Mouse (Mus musculus): ENCODE data around the gene Phldb2.

Phldb2 gene

DNA sequence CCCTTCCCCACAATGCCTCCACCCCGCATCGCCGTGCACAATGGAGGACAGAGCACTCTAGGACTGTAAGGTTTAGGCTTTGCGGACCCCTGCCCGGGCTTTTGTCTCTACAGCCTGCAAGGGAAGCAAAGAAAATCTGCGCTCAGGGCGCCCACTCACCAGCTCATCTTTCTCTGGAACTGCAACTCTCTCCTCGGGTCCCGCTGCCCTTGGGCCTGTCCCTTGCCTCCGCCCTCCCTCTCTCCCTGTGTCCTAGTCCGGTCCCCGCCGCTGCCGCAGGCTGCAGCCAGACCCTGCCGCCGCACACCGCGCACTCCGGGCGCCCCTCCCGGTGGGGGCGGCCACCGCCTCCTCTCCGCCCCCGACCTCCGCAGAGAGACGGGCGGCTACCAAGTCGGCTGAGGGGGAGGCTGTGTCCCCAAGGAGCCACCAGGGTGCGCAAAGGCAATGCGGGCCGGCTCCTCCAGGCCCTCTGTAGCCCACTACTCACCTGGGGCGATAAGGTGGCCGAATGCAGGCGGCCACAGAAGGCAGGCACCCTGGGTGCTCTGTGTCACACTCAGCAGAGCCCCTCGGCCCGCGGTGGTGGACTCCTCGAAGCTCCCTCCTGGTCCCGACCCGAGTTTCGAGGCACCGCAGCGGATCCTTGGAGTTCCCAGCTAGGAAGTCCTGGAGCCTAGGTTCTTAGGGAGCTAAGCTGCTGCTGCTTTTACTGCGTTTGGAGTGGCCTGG lies 109.2 kb downstream of the Phldb2 start:
- ATAC-seq (ENCODE audit: insufficient number of reproducible peaks, low FRiP score, low TSS enrichment): peak; percentile 76

DNA sequence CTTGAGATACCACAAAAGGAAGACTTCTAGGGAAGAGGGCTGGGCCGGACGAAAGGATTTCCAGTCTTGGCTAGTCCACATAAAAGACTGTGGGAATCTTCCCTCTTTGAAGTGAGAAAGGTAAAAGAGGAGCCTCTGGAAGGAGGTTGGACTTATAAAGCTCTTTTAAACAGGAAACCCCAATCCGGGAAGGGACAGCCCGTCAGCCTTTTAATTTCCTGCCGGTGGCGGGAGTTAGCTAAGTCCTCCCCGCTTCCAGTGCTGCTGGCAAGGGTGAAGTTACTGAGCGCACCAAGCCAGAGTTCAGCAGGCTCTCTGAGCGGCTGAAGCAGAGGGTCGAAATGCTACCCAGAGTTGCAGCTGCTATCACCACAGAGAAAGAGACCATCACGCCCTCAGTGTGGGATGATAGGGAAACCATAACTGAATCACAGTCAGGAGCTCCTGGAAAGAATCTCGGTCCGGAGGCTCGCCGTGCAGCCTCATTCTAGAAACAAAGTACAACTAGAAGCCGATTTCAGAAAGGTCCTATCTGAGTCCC lies 110.0 kb downstream of the Phldb2 start:
- 0 out of 2 replicates have a peak, but pooled peaks have one; percentile 16 for ATAC-seq (ENCODE audit: insufficient number of reproducible peaks, low FRiP score, low TSS enrichment)

DNA sequence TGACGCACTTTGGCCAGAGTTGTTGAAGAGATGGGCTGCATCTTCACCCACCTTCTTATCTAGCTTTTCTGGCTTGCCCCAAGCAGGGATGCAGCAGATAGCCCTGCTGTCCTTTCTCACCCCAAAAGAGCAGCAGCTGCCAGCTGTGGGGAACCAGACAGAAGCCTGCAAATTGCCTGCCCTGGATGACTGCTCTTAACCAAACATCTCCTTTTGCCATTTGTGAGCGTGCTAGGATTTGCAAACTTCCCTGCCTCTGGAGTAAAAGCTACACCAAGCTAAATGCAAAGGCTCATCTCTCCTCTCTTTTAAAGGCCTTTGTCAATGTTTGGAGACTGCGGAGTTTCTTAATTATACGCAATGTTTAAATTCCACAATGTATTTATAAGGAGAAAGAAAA lies 111.0 kb downstream of the Phldb2 start:
- ATAC-seq (ENCODE audit: insufficient number of reproducible peaks, low FRiP score, low TSS enrichment): no peak

DNA sequence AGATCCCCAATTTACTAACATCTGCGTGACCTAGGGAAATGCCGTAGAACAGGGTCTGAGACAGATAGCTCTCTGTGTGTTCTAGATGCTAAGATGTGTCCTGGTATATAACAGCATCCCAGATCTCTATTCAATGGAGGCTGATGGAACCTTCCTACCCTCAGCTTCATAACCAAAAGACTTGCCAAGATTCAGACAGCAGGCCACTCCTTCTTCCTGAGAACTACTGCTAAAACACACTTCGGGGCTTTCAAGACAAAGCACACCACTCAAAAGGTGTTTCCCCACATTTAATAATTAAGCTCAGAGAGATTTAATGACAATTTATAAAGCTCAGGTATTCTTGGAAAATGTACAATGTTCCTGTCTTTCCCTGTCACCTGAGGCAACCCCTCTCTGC lies 111.6 kb downstream of the Phldb2 start:
- ATAC-seq (ENCODE audit: insufficient number of reproducible peaks, low FRiP score, low TSS enrichment): no peak

DNA sequence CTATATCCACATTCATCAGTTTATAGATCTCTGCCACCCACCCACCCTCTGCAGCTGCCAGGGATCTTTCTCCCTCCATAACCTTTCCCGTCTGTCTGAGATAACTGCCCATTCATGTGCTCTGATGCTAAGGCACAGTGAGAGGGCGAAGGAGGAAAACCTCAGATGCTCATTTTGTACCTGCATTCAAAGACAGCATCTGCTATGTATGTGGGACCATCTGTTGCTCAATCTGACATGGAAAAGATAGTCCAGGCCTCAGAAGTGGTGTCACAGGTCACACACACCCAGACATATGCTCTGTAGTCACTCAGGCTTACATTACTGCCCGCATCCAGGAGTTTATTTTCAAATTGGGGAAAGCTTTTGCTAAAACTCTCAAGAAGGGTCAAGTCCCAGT lies 112.4 kb downstream of the Phldb2 start:
- ATAC-seq (ENCODE audit: insufficient number of reproducible peaks, low FRiP score, low TSS enrichment): no peak

DNA sequence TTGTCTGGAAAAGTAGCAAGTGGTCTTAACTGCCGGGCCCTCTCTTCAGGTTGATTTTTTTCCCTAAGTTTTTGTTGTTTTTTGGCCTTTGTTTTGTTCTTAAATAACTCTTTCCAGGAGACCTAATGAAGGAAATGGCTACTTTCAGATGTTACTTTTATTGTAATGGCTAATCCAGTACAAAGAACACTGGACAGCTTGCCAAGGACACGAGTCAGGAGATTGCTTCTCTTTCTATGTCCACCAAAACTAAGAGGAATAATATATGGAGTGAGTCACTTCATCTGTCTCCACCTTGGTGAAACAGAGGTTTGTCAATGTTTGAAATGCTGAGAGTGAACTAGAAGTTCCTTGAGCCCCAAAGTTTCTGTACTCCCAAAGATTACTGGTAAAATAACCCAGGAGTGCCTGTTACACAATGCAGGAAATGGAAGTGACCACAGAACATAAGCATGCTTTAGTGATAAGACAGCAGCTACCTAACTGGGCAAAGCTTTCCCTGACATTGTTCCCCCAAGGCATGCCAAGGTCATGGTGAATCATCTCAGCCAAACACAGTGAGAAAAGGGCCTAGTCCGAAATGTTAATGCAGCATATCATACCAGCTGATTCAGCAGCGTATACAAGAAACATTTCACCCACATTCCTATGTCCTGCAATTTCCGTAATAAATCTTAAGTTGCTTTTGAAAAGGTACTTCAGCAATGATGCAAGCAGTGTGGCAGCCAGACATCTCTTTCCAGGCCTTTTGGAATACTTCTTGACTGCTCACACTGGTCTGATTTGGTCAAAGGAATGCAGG lies 115.7 kb downstream of the Phldb2 start:
- ATAC-seq (ENCODE audit: insufficient number of reproducible peaks, low FRiP score, low TSS enrichment): no peak

DNA sequence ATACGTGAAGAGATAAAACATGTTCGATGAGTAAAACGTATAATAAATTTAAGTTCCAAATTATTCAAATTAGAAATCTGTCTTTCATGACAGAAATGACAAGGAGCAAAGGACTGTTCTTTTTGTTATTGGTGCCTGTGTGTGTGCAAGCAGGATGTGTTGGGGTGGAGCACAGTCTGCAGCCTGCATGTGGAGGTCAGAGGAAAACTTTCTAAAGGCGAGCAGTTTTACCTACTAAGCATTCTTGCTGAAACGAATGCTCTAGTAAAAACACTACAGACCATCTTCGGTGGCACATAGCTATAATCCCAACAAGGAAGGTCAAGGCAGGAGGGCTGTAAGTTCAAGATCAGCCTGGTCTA lies 120.7 kb downstream of the Phldb2 start:
- no peak for ATAC-seq (ENCODE audit: insufficient number of reproducible peaks, low FRiP score, low TSS enrichment)

DNA sequence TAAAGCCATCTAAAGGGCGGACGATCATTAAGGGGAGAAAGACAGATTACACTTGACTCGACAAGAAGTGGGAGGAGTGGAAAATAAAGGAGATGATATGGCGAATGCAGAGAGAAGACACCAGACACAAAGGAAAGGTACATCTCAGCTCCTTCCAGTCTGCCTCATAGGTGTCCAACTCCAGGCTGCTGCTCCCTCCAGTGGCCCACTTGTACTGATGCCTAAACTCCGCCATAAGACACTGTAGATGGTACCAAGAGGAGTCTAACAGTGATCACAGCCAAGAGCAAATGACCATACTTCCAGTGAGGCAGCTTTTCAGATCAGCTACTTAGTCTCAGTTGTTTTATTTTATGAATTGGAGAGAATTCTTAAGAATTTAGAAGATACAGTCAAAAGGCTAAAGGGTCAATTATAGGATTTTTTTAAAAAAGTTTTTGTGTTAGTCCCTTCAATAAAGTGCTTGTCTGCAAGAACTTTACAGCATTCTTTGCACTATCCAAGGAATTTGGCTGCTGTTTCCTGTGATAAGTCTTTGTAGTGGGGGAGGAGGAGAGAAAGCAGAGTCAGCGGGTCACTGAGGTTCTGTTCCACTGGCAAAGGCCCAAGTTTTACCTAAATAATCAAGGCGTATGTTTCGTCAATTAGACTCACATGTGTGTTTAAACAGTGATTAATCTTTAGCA lies 121.2 kb downstream of the Phldb2 start:
- no peak for ATAC-seq (ENCODE audit: insufficient number of reproducible peaks, low FRiP score, low TSS enrichment)

DNA sequence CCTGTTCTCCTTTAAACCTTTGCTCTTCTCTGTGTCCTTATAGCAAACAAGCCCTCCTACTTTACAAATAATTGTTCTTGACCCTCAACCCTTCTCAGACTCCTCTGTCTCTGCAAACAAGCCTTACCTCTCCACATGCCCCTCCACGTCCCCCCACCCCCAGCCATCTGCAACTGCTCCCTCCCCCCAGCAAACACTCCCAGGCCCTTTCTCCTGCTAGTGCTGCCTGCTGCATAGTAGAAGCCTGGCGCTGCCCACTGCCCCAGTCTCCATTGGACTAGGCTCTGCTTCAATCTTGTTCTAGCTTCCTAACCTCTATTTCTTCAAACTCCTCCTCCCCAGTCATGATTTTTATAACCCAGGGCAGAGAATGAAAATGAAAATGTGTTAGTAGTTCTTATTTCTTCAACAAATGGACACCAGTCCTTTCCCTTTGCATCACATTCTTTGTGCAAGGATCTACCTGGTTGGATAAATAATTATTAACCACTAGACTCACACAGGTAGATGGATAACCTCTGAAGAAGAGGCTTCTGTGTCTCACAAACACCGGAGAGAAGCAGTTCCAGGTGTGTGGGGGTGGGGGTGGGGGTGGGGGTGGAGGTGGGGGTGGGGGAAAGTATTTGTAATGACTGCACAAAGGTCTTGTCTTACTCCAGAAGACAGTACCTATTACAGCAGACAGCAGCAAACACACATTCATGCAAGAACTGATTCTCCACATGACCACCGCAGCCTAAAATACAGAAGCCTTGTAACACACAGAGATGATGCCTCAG lies 122.1 kb downstream of the Phldb2 start:
- ATAC-seq (ENCODE audit: insufficient number of reproducible peaks, low FRiP score, low TSS enrichment): no peak

DNA sequence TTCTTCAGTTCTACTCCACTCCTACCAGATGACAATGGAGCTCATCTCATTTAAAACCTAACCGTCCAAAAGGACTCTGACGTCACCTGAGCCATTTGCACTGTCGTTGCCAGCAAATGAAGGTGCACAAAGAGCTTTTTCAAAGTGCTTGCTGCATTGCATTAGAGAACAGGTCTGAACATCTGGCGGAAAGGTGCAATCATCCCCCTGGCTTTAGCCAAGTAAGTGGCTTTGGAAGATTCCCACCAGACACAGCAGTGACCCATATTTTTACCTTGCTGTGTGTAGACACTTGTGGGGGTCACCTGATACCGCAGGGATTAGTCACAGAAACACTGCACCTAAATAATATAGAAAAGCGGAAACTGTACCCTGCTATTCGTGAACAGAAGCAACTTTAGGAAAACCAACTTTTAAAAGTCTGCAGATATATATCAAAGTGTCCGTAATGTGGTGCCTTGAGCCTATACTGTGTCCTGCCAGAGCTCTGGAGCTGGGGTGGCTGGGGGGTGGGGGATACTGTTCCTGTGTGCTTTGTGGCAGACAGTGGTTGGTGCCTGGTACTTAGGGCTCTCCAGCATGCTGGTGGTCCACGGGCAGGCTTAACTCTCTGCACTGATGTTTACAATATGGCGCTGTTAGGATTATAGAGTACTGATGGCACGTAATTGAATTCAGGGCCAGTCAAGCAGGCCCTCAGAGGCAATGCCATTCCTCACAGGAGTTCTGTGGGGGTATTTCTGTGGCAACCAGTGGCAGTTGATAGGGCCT lies 123.1 kb downstream of the Phldb2 start:
- ATAC-seq (ENCODE audit: insufficient number of reproducible peaks, low FRiP score, low TSS enrichment): no peak

DNA sequence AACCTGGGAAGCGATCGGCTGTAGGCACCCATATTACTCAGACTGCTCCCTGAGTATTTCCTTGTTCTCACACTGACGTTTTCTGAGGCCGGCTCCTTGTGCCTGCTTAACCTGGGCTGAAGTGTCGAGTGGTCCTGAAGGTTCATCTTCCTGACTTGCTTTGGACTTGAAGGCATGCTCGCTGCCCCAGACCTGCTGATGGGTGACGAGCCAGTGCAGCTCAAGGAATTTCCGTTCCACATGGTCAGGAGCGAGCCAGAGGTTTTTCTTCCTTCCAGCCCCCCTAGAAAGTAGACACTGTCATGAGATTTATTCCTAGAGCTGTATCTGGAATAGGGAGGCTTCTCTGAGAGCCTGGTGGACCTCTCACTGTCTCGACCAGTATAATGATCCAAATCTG lies 128.1 kb downstream of the Phldb2 start:
- ATAC-seq (ENCODE audit: insufficient number of reproducible peaks, low FRiP score, low TSS enrichment): no peak

DNA sequence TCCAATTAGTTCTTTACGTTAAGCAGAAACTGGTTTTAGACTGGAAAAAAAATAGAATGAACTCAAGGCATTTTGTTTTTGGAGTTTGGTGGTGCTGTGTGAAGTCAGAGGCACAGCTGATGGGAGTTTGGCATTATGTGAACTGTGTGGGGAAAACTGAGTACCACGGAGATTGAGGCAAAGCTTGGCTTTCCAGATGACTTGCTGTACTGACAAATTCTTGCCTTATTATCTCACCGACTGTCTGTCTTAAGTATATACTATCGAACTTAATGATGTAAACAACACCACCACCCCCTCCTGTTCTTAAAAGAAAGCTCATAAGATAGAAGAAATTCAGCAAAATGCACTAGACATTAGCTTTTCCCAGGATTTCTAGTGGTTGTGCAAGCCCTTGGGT lies 129.4 kb downstream of the Phldb2 start:
- ATAC-seq (ENCODE audit: insufficient number of reproducible peaks, low FRiP score, low TSS enrichment): no peak

DNA sequence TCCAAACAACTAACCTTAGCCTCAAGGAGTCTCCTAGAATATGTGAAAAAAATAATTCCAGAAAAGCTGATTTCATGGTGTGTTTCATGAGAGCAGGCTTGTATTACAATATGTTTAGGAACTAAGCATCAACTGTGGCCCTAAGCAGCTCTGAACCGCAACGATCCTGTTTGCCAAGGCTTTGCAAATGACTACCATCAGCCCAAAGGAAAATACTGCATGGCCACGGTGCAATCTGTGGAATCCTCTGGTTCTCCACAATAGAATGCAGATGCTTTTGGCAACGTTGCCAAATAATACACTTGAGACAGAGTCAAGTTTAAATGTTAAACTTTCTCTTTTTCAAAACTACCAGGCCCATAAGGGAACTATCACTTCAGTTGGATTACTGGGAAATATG lies 133.5 kb downstream of the Phldb2 start:
- no peak for ATAC-seq (ENCODE audit: insufficient number of reproducible peaks, low FRiP score, low TSS enrichment)

DNA sequence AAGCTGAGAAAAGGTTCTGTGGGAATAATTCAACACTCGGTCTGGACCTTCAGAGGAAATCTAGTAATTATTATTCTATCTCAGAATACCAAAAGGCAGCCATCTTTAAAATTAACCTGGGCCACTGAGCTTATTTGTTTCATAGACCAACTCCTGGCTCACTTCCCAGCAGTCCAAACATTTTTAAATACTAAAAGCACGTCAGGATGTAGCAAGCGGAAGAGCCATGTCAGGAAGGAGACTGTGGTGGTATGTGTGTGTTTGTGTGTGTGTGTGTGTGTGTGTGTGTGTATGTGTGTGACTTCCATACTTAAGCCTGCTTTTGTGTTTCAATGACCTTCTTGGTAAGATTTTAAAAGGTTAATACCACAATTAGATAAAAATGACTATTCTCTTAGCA lies 135.6 kb downstream of the Phldb2 start:
- ATAC-seq (ENCODE audit: insufficient number of reproducible peaks, low FRiP score, low TSS enrichment): no peak

DNA sequence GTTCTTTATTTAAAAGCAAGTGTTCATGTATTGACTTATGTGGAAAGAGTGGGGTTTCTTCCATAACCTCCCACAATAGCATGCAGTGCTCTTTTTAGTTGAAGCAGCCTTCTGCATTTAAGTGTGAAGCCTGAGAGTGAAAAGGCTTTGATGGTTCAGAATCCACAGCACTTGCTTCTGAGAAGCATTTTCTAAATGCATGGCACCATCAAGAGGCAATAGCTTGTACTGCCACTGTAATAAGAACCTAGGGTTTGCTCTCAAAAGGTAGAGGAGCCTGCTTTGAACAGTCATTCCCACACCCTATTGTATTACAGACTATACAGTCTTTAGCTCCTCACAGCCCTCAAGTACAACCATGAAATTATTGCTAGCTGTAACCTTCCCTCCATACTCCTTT lies 136.7 kb downstream of the Phldb2 start:
- no peak for ATAC-seq (ENCODE audit: insufficient number of reproducible peaks, low FRiP score, low TSS enrichment)

DNA sequence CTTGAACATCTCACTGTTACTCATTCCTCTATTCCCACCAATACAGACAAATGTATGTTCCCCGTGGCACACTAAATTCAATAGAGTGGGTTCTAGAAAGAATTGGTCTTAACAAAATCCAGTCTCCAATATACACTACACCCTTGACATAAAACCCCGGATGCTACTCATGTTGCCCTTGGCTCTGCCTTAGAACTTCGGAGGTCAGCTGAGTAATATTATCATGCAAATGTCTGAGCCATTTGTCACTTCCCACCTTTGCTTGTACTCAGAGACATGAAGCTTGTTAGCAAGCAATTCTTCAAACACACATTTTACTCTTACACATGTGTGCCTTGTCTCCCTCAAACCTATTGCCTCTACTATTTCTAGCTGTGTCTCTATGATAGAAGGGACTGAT lies 138.8 kb downstream of the Phldb2 start:
- no peak for ATAC-seq (ENCODE audit: insufficient number of reproducible peaks, low FRiP score, low TSS enrichment)

DNA sequence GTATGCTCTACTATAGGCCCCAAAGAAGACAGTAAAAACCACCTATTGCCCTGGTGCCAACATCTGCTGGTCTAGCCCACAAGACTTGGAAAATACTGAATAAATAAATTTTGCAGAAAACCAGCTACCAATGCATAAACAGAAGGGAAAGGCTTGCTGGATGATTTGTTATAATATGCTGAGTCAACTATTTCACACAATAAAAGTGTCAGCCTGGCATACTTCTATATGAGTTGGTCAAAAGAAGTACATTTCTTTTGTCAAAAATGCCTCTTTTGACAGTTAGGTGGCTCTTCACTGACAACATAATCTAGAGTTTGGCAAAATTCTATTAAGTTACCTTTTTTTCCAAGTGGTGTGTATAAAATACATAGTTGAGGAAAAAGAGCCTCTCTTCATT lies 141.6 kb downstream of the Phldb2 start:
- ATAC-seq (ENCODE audit: insufficient number of reproducible peaks, low FRiP score, low TSS enrichment): no peak

DNA sequence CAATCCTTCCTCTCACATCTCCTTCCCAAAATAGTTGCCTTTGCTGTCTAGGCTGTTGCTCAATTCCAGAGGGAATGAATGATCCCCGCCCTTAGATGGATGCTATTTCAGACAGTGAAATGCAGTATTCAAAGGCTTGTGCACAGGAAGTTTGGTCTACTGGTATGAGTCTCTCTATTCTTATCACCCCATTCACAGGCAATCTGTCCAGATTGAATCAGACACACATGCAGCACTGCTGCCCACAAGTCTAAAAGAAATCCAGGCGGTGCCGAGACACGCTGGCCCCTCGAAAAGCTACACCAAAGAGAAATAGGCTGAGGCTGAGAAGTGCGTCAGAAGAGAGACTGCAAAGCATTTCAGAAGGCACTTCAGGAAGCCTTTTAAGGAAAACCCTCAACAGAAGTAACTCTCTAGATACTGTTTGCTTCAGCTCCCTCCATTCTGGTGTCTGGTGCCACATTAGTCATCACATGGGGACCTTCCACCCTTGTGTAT lies 142.5 kb downstream of the Phldb2 start:
- ATAC-seq (ENCODE audit: insufficient number of reproducible peaks, low FRiP score, low TSS enrichment): no peak

DNA sequence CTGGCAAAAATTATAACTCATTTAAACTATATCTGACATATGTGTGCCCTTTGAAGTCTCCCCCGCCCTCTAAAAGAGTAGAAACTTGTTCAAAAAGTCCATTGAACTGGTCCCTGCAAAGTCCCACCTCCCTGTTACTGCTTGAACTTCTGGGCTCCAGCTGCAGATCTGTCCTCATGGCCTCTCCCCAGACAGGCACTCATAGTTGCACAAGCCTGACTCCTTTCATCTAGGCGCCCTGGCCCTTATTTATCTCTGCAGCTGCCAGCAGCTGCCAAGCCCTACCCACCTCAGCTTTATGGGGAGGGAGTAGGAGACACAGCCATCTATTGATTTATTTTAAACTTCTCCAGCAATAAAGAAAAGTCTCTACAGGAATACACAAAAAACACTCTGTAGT lies 143.2 kb downstream of the Phldb2 start:
- ATAC-seq (ENCODE audit: insufficient number of reproducible peaks, low FRiP score, low TSS enrichment): no peak

DNA sequence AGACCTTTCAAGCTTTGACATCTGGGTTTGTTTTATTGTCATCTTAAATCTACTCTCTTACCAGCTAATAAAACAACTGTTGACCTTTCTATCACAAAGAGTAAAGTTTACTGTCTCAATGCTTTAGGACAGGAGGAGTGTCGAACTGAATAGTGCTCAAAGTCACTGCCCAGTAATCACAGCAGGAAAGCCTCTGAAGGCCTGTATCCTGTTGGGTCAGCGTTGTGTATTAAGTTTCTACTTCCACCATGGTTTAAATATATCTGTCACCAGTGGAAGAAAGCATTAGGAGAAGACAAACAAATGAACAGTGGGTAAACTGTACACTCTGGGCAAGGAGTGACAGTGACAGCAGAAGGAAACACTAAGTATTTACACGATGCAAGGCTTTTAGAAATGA lies 148.7 kb downstream of the Phldb2 start:
- no peak for ATAC-seq (ENCODE audit: insufficient number of reproducible peaks, low FRiP score, low TSS enrichment)
